Mouse (Mus musculus) lung, embryonic 15.5 days (tissue): ENCODE measurements around the gene Jtb. TPM values are rescaled to one million over a fixed set of nuclear protein-coding genes. Genes with fewer than 3 reads are reported as not detected.
A peak's percentile ranks its signal among the peaks of the same experiment; 100 is the strongest.

ENCODE experiments used
- ATAC-seq: fragments of 200-750 bp; cut with Nextera tagmentation; 2 replicates; pipeline ENCODE4 v1.8.0; 2017; ENCODE audit warnings: moderate number of reproducible peaks, borderline replicate concordance; ENCODE audit not compliant: low FRiP score, low TSS enrichment; ENCODE audit errors: extremely low read depth
- H3K27ac ChIP-seq: fragments of 300-500 bp; sonication (generic); 2 replicates; pipeline ENCODE4 v1.5.1; 2015; ENCODE audit warnings: moderate library complexity, mild to moderate bottlenecking, inconsistent platforms
- H3K27me3 ChIP-seq: fragments of 300-500 bp; sonication (generic); 2 replicates; pipeline ENCODE4 v1.6.1; 2015; ENCODE audit warnings: inconsistent platforms
- H3K36me3 ChIP-seq: fragments of 300-500 bp; sonication (generic); 2 replicates; pipeline ENCODE4 v1.6.1; 2015; ENCODE audit warnings: inconsistent platforms
- H3K4me1 ChIP-seq: fragments of 300-500 bp; sonication (generic); 2 replicates; pipeline ENCODE4 v1.6.1; 2015; ENCODE audit warnings: inconsistent platforms
- H3K4me2 ChIP-seq: fragments of 300-500 bp; sonication (generic); 2 replicates; pipeline ENCODE4 v1.6.1; 2015; ENCODE audit warnings: inconsistent platforms, mild to moderate bottlenecking, moderate library complexity
- H3K4me3 ChIP-seq: fragments of 300-500 bp; sonication (generic); 2 replicates; pipeline ENCODE4 v1.5.1; 2015; ENCODE audit warnings: mild to moderate bottlenecking, inconsistent platforms
- H3K9ac ChIP-seq: fragments of 300-500 bp; sonication (generic); 2 replicates; pipeline ENCODE4 v1.6.1; 2015; ENCODE audit warnings: inconsistent platforms
- H3K9me3 ChIP-seq: fragments of 300-500 bp; sonication (generic); 2 replicates; pipeline ENCODE4 v1.6.1; 2016; ENCODE audit warnings: inconsistent platforms
- WGBS: fragments of 180-500 bp; shearing (Covaris S2); methylation state at CpG from one replicate; pipeline ENCODE4 v1.1.7; 2015; 5-methylcytosine and 5-hydroxymethylcytosine counted together
- polyA plus RNA-seq: library from polyadenylated mRNA; unstranded; fragments of >200 nt; fragmentation: Nextera tagmentation; extraction: Ambion mirVana; gene quantifications from 2 replicates; pipeline ENCODE4 v1.2.1, GENCODE M21; 2015

Gene Jtb
- polyA plus RNA-seq, 1 experiment from 2014 or later, result 100 TPM

DNA sequence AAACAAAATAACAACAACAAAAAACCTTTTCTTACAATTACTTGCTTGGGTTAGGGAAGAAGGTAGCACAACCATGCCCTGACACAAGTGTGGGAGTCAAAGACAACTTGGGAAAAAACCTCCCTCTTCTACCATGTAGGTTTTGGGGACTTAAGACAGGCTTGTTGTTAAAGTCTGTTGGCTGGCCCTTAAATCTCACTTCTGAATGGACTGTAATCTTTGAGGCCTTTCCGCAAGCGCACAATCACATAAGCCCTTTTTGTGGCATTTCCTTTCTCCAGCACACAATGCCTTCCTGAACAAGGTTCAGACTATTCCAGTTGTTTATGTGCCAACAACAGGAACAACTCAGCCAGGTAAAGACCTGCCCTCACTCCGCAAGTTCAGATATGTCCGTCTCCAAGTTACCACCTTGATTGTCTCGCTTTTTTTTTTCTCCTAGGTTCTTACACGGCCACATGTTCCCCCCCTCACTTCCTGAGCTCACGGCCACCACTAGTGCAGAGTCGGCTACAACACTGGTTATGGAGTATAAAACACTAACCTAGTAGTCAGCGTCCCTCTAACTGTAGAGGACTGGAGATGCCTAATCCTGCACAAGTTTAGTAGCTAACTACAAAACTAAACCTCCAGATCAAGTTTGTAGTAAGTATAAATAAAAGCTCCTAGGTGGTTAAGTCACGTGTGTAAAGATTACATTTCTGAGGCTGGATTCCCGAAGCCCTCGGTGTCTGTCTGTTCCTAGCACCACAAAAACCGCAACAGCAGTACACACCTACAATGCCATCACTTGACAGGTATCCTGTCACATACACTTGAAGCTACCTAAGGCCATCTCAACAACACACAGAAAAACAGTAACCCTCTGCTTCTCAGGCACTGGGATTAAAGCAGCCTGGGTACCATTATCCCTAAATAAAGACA, 19.7 kb upstream of the Jtb start:
- no peaks in the 10 kb centered on the region for H3K9me3 ChIP-seq
- H3K4me1 ChIP-seq, result peaks cover 28% of the 10 kb centered on the region
- 71% methylated on average over 13 of the region's 13 CpGs for WGBS
- H3K9ac ChIP-seq, result peak overlapping the region; percentile 91
- H3K36me3 ChIP-seq, result peaks cover 50% of the 10 kb centered on the region
- H3K4me3 ChIP-seq, result peak overlapping the region; percentile 85
- H3K27me3 ChIP-seq, result no peaks in the 10 kb centered on the region
- H3K27ac ChIP-seq, result no peak overlapping the region
- no peak for ATAC-seq
- H3K4me2 ChIP-seq, result peak overlapping the region; percentile 92

DNA sequence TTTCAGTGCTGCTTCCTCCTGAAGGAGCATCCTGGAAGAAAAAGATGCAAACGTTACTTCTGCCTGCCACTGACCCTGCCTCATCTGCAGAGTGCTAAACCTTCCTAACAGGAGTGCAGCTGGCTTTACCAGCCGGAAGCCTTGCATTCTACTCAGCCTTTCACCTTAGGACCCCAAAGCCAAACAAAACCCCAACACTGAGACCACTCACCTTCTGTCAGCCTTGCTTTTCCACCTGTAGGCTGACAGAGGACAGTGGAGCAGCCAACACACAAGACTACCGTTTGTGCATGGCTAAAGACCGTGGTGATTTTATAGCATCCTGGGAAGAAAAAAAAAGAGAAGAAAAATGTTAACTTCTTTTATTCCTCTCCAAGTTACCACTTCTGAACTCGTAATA, 18.7 kb upstream of the Jtb start:
- 4% methylated on average over 5 of the region's 5 CpGs for WGBS
- Histone ChIP-seq H3K27ac (no peak overlapping the region), H3K9me3 (no peaks in the 10 kb centered on the region), H3K9ac (peak overlapping the region; percentile 91), H3K36me3 (peaks cover 47% of the 10 kb centered on the region), H3K4me2 (peak overlapping the region; percentile 92), H3K4me3 (peak overlapping the region; percentile 85), H3K27me3 (no peaks in the 10 kb centered on the region), H3K4me1 (peaks cover 28% of the 10 kb centered on the region)
- no peak for ATAC-seq

DNA sequence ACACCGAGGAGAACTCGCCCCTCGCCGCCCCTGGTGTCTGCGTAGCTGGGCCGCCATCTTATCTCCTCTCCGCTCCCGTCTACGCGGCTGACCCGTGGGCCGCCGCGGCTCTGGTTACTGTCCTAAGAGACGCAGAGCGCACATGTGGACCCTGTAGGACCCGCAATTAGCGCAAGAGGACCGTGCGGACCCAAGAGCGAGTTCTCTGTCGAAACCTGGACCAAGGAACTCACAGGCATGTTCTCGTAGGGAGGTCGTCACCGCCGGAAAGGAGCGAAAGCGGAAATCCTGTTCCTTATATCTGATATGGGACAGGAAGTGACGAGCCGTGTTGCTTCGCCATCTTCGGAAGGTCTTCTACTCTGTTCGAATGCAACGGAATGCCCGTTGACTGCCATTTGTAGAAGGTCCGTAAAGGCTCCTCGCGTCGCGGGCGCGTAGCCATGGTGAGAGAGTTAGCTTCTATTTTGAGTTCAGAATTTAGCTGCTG, 18.0 kb upstream of the Jtb start, which contains the start of the genes Rps27 and Rab13:
Gene Rps27, minus strand, starts transcription at position 275 of the 490 bp plus-strand sequence.
Gene Rab13, plus strand, starts transcription at position 319 of the 490 bp plus-strand sequence.
- peaks cover 28% of the 10 kb centered on the region for H3K4me1 ChIP-seq
- H3K36me3 ChIP-seq, result peaks cover 40% of the 10 kb centered on the region
- under 1% methylated on average over 42 of the region's 42 CpGs for WGBS
- H3K9me3 ChIP-seq, result no peaks in the 10 kb centered on the region
- peak within 1 kb of the TSS; percentile 76 for H3K27ac ChIP-seq
- peak; percentile 93 for ATAC-seq
- H3K4me3 ChIP-seq, result peak within 1 kb of the TSS; percentile 85
- H3K27me3 ChIP-seq, result no peaks in the 10 kb centered on the region
- H3K9ac ChIP-seq, result peak within 1 kb of the TSS; percentile 91
- H3K4me2 ChIP-seq, result peak within 1 kb of the TSS; percentile 92

DNA sequence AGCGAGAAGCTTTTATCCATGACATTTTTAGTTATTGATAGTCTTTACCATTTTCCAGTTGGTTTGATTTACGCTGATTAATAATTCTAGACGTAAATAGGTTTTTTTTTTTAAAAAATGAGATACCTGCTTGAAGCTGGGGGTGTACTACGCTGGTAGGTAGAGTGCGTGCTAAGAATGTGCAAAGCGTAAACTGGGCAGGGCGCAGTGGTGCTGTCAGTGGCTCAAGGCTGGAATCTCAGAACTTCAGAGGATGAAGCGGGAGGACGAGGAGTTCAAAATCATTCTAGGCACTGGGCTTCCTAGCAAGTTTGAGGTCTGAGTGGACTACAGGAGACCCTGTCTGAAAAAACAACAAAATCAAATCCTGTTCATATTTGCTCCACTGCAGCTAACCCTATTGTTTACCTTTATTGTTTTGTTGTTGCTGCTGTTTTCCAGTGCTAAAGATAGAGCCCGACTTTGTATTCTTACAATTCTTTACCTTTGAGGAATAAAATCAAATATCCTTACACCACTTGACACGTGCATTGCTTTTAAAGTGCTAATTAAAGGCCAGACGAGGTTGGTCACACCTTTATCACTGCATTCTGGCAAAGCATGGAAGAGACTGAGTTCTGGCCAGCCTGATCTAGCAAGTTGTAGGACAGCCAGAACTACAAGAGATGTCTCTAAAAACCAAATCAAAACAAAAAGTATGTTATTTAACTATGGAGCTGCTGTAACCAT, 17.3 kb upstream of the Jtb start:
- Histone ChIP-seq H3K4me1 (peaks cover 28% of the 10 kb centered on the region), H3K4me3 (peak overlapping the region; percentile 85), H3K9ac (peak overlapping the region; percentile 27; the same call in 1 of the 2 replicates), H3K36me3 (peaks cover 33% of the 10 kb centered on the region), H3K9me3 (no peaks in the 10 kb centered on the region), H3K27ac (peak overlapping the region; percentile 76), H3K4me2 (peak overlapping the region; percentile 66), H3K27me3 (no peaks in the 10 kb centered on the region)
- no peak for ATAC-seq
- WGBS, result 12% methylated on average over 12 of the region's 12 CpGs

DNA sequence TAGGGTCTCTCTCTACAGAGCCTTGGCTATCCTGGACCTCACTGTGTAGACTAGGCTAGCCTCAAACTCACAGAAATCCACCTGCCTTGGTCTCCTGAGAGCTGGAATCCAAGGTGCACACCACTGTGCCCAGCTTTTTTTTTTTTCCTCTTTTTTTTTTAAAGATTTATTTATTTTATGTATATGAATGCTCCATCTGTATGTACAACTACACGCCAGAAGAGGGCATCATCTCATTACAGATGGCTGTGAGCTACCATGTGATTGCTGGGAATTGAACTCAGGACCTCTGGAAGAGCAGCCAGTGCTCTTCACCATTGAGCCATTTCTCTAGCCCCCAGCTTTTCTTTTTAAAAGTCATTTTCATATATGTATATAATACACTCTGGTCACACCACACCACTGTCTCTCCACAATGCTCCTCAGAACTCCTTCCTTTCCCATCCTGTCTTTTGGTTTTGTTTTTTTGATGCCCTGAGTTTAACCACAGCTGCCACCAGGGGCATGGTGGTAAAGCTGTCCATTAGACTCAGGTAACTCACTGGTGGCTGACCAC, 15.5 kb upstream of the Jtb start:
- Histone ChIP-seq H3K27me3 (no peaks in the 10 kb centered on the region), H3K9me3 (no peaks in the 10 kb centered on the region), H3K36me3 (peaks cover 17% of the 10 kb centered on the region), H3K27ac (no peak overlapping the region), H3K4me2 (no peak overlapping the region), H3K4me1 (peaks cover 26% of the 10 kb centered on the region), H3K4me3 (no peak overlapping the region), H3K9ac (no peak overlapping the region)
- ATAC-seq, result no peak
- 29% methylated on average over 1 of the region's 1 CpGs for WGBS

DNA sequence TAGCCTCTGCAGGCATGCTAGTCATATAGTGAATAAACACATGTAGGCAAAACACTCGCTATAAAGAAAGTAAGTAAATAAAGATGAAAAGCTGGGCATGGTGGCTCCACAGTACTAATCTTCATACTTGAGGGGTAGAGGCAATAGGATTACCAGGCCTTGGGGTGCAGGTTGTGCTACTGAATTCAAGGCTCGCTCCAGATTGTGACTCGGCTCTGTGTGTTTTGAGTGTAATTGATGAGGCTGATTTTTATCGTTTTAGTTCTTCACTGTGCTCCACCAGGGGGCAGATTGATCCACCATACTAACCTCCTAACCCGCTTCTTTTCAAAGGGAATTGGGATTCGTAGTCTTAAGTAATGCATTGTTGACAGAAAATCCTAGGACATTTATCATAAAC, 11.3 kb upstream of the Jtb start:
- ATAC-seq, result peak; percentile 58; the same call in 1 of the 2 replicates
- H3K27me3 ChIP-seq, result no peaks in the 10 kb centered on the region
- H3K4me3 ChIP-seq, result peak overlapping the region; percentile 55
- H3K4me2 ChIP-seq, result peak overlapping the region; percentile 77
- peak overlapping the region; percentile 65 for H3K9ac ChIP-seq
- H3K27ac ChIP-seq, result peak overlapping the region; percentile 91
- peaks cover 21% of the 10 kb centered on the region for H3K4me1 ChIP-seq
- peaks cover 17% of the 10 kb centered on the region for H3K36me3 ChIP-seq
- H3K9me3 ChIP-seq, result no peaks in the 10 kb centered on the region
- 5% methylated on average over 6 of the region's 6 CpGs for WGBS

DNA sequence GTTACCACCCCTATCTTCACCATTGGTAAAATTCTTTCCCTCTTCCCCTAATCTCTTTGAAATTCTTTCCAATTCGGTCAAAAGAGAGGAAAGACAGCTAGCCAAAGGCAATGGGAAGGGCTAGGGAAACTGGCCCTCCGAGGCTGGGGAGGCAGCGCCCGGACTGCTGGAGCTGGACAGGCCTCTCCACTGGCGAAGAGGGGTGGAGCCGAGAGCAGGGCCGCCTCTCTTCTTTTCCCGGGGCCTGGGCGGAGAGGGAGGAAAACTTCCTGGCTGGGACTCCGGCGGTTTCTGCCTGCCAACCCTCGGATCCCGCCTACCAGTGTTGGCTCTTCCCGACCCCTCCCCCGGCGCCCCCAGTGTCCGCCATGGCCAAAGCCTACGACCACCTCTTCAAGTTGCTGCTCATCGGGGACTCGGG, 10.9 kb upstream of the Jtb start:
- peak overlapping the region; percentile 77 for H3K4me2 ChIP-seq
- H3K27me3 ChIP-seq, result no peaks in the 10 kb centered on the region
- peak overlapping the region; percentile 91 for H3K27ac ChIP-seq
- peak overlapping the region; percentile 55 for H3K4me3 ChIP-seq
- under 1% methylated on average over 18 of the region's 20 CpGs for WGBS
- H3K9ac ChIP-seq, result peak overlapping the region; percentile 65
- peak; percentile 91 for ATAC-seq
- peaks cover 21% of the 10 kb centered on the region for H3K36me3 ChIP-seq
- peaks cover 21% of the 10 kb centered on the region for H3K4me1 ChIP-seq
- no peaks in the 10 kb centered on the region for H3K9me3 ChIP-seq

DNA sequence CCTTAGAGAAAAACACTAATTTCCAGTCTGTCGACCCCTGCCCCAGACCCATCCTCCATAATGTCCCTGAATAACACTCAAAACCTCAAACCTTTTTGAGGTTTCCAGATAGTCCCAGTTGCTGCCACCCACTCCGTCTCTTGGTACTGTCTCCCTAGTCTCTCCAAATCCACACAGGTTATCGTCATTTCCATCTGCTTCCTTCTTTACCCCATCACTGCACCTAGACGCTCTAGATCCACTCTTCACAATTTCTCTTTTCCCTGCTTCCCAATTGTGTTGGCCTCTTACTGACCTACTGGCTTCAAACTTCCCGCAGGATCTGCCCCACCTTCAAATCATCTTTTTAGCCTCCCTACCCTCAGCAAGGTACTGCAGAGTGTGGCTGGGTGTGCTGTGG, 10.3 kb upstream of the Jtb start:
- Histone ChIP-seq H3K9ac (peak overlapping the region; percentile 65), H3K4me1 (peaks cover 21% of the 10 kb centered on the region), H3K27me3 (no peaks in the 10 kb centered on the region), H3K4me2 (peak overlapping the region; percentile 77), H3K27ac (peak overlapping the region; percentile 91; the same call in 1 of the 2 replicates), H3K9me3 (no peaks in the 10 kb centered on the region), H3K4me3 (peak overlapping the region; percentile 55), H3K36me3 (peaks cover 27% of the 10 kb centered on the region)
- ATAC-seq, result no peak
- 12% methylated on average over 5 of the region's 5 CpGs for WGBS

DNA sequence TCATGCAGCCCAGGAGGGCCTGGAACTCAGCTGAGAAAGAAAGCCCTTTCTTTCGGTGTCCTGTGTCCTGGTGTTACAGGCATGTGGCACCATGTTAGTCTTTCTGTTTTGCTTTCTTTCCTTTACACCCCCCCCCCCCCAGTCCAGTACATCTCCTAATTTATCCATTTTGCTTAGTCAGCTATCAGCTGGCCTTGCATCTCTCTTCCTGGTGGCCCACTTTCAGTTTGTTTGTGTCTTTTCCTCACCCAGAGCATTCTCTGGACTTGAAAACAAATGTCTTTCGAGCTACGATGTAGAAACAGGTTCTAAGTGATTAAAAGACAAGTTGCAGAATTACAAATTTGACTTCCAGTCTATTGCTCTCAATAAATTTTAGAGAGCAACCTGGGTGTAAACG, 8.9 kb upstream of the Jtb start:
- no peak overlapping the region for H3K4me3 ChIP-seq
- H3K9me3 ChIP-seq, result no peaks in the 10 kb centered on the region
- H3K4me1 ChIP-seq, result peaks cover 21% of the 10 kb centered on the region
- 84% methylated on average over 4 of the region's 4 CpGs for WGBS
- no peak overlapping the region for H3K9ac ChIP-seq
- ATAC-seq, result no peak
- no peak overlapping the region for H3K27ac ChIP-seq
- H3K27me3 ChIP-seq, result no peaks in the 10 kb centered on the region
- H3K4me2 ChIP-seq, result no peak overlapping the region
- peaks cover 27% of the 10 kb centered on the region for H3K36me3 ChIP-seq

DNA sequence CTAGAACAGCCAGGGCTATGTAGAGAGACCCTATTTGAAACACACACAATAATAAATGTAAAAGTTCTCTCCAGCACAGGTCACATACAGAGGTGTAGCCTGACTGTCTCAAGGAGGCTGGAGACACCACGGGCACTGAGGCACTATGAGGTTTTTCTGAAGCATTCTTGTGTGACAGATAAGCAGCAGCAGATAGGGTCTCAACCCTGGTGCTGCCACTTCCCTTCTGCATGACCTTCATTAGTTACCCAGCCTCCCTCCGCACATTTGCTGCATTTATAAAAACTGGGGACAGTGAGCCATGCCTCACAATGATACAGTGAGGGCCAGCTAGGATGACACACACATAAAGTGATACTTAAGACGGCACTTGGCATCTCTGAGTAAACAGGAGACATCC, 8.5 kb upstream of the Jtb start:
- Histone ChIP-seq H3K4me1 (peaks cover 21% of the 10 kb centered on the region), H3K9ac (no peak overlapping the region), H3K27ac (no peak overlapping the region), H3K9me3 (no peaks in the 10 kb centered on the region), H3K27me3 (no peaks in the 10 kb centered on the region), H3K4me2 (no peak overlapping the region), H3K36me3 (peaks cover 27% of the 10 kb centered on the region), H3K4me3 (no peak overlapping the region)
- 59% methylated on average over 3 of the region's 3 CpGs for WGBS
- no peak for ATAC-seq

DNA sequence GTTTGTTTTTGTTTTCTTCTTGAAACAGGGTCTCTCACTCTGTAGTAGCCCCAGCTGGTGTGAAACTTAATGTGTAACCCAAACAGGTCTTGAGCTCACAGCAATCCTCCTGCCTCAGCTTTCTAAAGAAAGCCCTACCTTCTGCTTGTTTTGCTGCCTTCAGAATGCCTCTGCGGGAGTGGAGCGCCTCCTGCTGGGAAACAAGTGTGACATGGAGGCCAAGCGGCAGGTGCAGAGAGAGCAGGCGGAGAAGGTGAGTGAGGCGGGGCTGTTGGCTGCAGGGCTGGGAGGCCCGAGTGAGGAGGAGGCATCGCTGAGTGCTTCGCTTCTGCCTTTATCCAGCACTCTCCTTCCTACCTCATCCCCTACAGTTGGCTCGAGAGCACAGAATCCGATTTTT, 7.1 kb upstream of the Jtb start:
- no peaks in the 10 kb centered on the region for H3K27me3 ChIP-seq
- H3K4me2 ChIP-seq, result no peak overlapping the region
- H3K4me3 ChIP-seq, result no peak overlapping the region
- no peak for ATAC-seq
- peaks cover 27% of the 10 kb centered on the region for H3K36me3 ChIP-seq
- 75% methylated on average over 10 of the region's 10 CpGs for WGBS
- H3K27ac ChIP-seq, result no peak overlapping the region
- H3K4me1 ChIP-seq, result peaks cover 21% of the 10 kb centered on the region
- no peaks in the 10 kb centered on the region for H3K9me3 ChIP-seq
- no peak overlapping the region for H3K9ac ChIP-seq
